Mouse (Mus musculus) left cerebral cortex, adult 9 months (tissue): ENCODE data around the gene Pcp4l1.
"Not testable (repeated sequence)": the region's sequence is repeated elsewhere in the genome, so short reads cannot be mapped to it uniquely, and the experiment has no call there.

ENCODE experiments used
- DNase-seq, 2 experiments: peaks; one replicate each; pipeline ENCODE4 v3.0.0; 2022; ENCODE audit warnings: low spot score in 2 of 2

Gene Pcp4l1

GRCm38 (mm10) chr1:171137486-171138155 lies 58.4 kb downstream of the Pcp4l1 start:
- not testable (repeated sequence) for DNase-seq

GRCm38 (mm10) chr1:171135600-171135999 lies 60.5 kb downstream of the Pcp4l1 start:
- no peak for DNase-seq

GRCm38 (mm10) chr1:171130971-171131370 lies 65.1 kb downstream of the Pcp4l1 start:
- no peak for DNase-seq

- DNase-seq = peak; percentile 58 to 65
Measured at GRCm38 (mm10) chr1:171129251-171129650, 66.8 kb downstream of the Pcp4l1 start.

GRCm38 (mm10) chr1:171124398-171124797 lies 71.7 kb downstream of the Pcp4l1 start:
- no peak for DNase-seq
